In the genomic region with DNA sequence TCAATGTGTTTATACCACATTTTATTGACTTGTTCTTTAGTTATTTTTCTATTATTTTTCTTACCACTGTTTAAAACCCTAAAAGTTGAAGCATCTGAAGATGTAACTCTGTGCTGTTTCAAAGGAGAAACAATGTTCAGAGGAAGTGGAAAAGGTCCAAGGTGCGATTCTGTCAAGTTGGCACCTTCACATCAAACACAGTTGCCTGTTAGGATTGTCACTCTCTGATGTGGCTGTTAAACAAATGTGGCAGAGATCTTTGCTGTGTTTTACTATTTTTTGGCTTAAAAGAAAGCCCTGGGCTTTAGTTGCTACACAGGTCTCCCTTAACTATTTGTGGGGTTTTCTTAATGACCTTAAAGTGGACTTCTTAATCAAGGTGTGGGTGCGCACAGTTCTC, we compare ENCODE assay signal across 15 mouse cellular contexts.
"Had no signal": no experiment of that assay in that cellular context is flagged by ENCODE, and none has a peak within 500 bp of the region (broad histone marks: within the 10 kb centered on the region; RNA-seq: fewer than 3 reads in every experiment).

No protein-coding gene starts in this region.

- H3K9ac ChIP-seq: liver, embryonic 13.5 days; liver, embryonic 15.5 days; liver, postnatal 0 days; lung, embryonic 14.5 days; midbrain, embryonic 12.5 days; neural tube, embryonic 12.5 days; stomach, embryonic 15.5 days had no signal

- H3K27ac ChIP-seq: liver, embryonic 13.5 days; liver, embryonic 15.5 days; midbrain, embryonic 10.5 days; midbrain, embryonic 12.5 days; neural tube, embryonic 12.5 days; stomach, postnatal 0 days had no signal

- H3K9me3 ChIP-seq: liver, embryonic 13.5 days; liver, embryonic 15.5 days; midbrain, embryonic 10.5 days; midbrain, embryonic 12.5 days; neural tube, embryonic 12.5 days; stomach, embryonic 15.5 days had no signal

- H3K36me3 ChIP-seq: liver, embryonic 13.5 days; liver, embryonic 15.5 days; midbrain, embryonic 10.5 days; midbrain, embryonic 12.5 days; neural tube, embryonic 12.5 days; stomach, embryonic 15.5 days had no signal

- H3K4me3 ChIP-seq: liver, embryonic 13.5 days; liver, embryonic 15.5 days; midbrain, embryonic 10.5 days; midbrain, embryonic 12.5 days; neural tube, embryonic 12.5 days; stomach, embryonic 15.5 days had no signal

- DNase-seq: liver, embryonic 13.5 days; liver, postnatal 0 days; lung, postnatal 10 days; lung, postnatal 4 days; midbrain, embryonic 14.5 days; right cerebral cortex, postnatal 14 days; thymus, postnatal 36 days had no signal

- H3K4me1 ChIP-seq: liver, embryonic 13.5 days; liver, embryonic 15.5 days; midbrain, embryonic 10.5 days; midbrain, embryonic 12.5 days; neural tube, embryonic 12.5 days; stomach, embryonic 15.5 days had no signal

- ATAC-seq: liver, postnatal 0 days; midbrain, embryonic 16.5 days had no signal

- H3K27me3 ChIP-seq: liver, embryonic 13.5 days; liver, embryonic 15.5 days; midbrain, embryonic 12.5 days; neural tube, embryonic 12.5 days; stomach, embryonic 15.5 days had no signal

- H3K4me2 ChIP-seq: liver, embryonic 13.5 days; liver, embryonic 15.5 days; lung, embryonic 14.5 days; midbrain, embryonic 12.5 days; neural tube, embryonic 12.5 days; stomach, embryonic 15.5 days had no signal
